Mouse (Mus musculus) kidney, embryonic 16.5 days (tissue): ENCODE data around the gene Gemin5. TPM values are rescaled to one million over a fixed set of nuclear protein-coding genes. Genes with fewer than 3 reads are reported as not detected.
"Not testable (repeated sequence)": the region's sequence is repeated elsewhere in the genome, so short reads cannot be mapped to it uniquely, and the experiment has no call there.

Experiments
- ATAC-seq: fragments of 200-750 bp; cut with Nextera tagmentation; 2 replicates; pipeline ENCODE4 v1.8.0; 2017; ENCODE audit warnings: moderate TSS enrichment; ENCODE audit not compliant: low FRiP score, low TSS enrichment
- H3K27ac ChIP-seq: fragments of 300-500 bp; sonication (generic); 2 replicates; pipeline ENCODE4 v1.5.1; 2014; ENCODE audit warnings: low read length
- H3K27me3 ChIP-seq: fragments of 300-500 bp; sonication (generic); 2 replicates; pipeline ENCODE4 v1.6.1; 2014; ENCODE audit warnings: low read length, control low read depth, mixed read lengths; ENCODE audit not compliant: insufficient read depth
- H3K36me3 ChIP-seq: fragments of 300-500 bp; sonication (generic); 2 replicates; pipeline ENCODE4 v1.6.1; 2014; ENCODE audit warnings: low read length, control low read depth, mixed read lengths; ENCODE audit not compliant: insufficient read depth
- H3K4me1 ChIP-seq: fragments of 300-500 bp; sonication (generic); 2 replicates; pipeline ENCODE4 v1.6.1; 2014; ENCODE audit warnings: low read length, control low read depth, mixed read lengths; ENCODE audit not compliant: insufficient read depth
- H3K4me2 ChIP-seq: fragments of 300-500 bp; sonication (generic); replicated peaks from 2 replicates; pipeline ENCODE4 v1.6.1; 2014; ENCODE audit warnings: low read depth, low read length
- H3K4me3 ChIP-seq: fragments of 300-500 bp; sonication (generic); 2 replicates; pipeline ENCODE4 v1.5.1; 2014; ENCODE audit warnings: mild to moderate bottlenecking, low read length
- H3K9ac ChIP-seq: fragments of 300-500 bp; sonication (generic); replicated peaks from 2 replicates; pipeline ENCODE4 v1.6.1; 2014; ENCODE audit warnings: low read length
- H3K9me3 ChIP-seq: fragments of 300-500 bp; sonication (generic); 2 replicates; pipeline ENCODE4 v1.6.1; 2016; ENCODE audit warnings: low read length, control low read depth
- whole genome bisulfite sequencing: fragments of 180-500 bp; shearing (Covaris S2); extraction: QIAGEN DNeasy Blood & Tissue Kit; methylation state at CpG from one replicate; pipeline ENCODE4 v1.1.7; 2014; 5-methylcytosine and 5-hydroxymethylcytosine counted together
- polyA plus RNA-seq: library from polyadenylated mRNA; unstranded; fragments of >200 nt; fragmentation: Nextera tagmentation; extraction: Ambion mirVana; gene quantifications from 2 replicates; pipeline ENCODE4 v1.2.1, GENCODE M21; 2015

Gene Gemin5
- 22.5 and 24.0 TPM in 2 replicates for polyA plus RNA-seq

- Histone ChIP-seq H3K4me3 (peak within 1 kb of the TSS; percentile 90), H3K4me2 (peak within 1 kb of the TSS; percentile 62), H3K9ac (peak within 1 kb of the TSS; percentile 84), H3K27ac (peak within 1 kb of the TSS; percentile 75), H3K27me3 (no peaks in the 10 kb centered on the region), H3K36me3 (peaks cover 27% of the 10 kb centered on the region), H3K4me1 (peaks cover 21% of the 10 kb centered on the region), H3K9me3 (no peaks in the 10 kb centered on the region; the same call in 1 of the 2 replicates)
- ATAC-seq: peak; percentile 83
- WGBS: under 1% methylated on average over 69 of the region's 71 CpGs
Observed at GRCm38 (mm10) chr11:58168167-58168915, at the start of gene Gemin5. Gemin5 (minus strand) TSS chr11:58168539.

- Histone ChIP-seq H3K9ac (no peak overlapping the region), H3K9me3 (no peaks in the 10 kb centered on the region), H3K27ac (no peak overlapping the region), H3K36me3 (no peaks in the 10 kb centered on the region), H3K4me3 (no peak overlapping the region), H3K4me2 (no peak overlapping the region), H3K4me1 (0 out of 2 replicates have a peak, but pooled peaks cover 4% of the 10 kb centered on the region), H3K27me3 (no peaks in the 10 kb centered on the region)
- WGBS: 82% methylated on average over 6 of the region's 6 CpGs
- ATAC-seq: no peak
Observed at GRCm38 (mm10) chr11:58216823-58217222, 48.5 kb upstream of the Gemin5 start.

DNA sequence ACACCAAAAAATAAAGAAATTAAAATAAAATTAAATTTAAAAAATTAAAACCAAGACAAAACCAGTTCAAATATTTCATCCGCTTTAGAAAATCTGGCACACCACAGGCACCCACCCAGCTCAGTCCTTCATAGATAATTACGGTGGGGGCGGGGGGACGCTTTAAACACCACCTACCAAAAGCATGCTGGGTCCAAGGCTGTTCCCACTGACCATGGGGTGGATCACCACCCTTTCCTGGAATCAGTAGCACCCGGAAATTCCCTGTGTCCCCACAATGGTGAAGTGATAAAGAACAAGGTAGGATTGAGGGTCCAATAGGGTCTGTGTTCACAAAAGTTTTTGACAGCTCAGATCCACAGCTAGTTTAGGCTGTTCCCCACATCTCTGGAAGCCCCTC is 47.5 kb upstream of the Gemin5 start:
- H3K9ac ChIP-seq: no peak overlapping the region
- ATAC-seq: no peak
- no peaks in the 10 kb centered on the region for H3K9me3 ChIP-seq
- H3K4me2 ChIP-seq: no peak overlapping the region
- WGBS: 90% methylated on average over 5 of the region's 5 CpGs
- H3K4me3 ChIP-seq: no peak overlapping the region
- H3K27me3 ChIP-seq: no peaks in the 10 kb centered on the region
- no peaks in the 10 kb centered on the region for H3K36me3 ChIP-seq
- no peak overlapping the region for H3K27ac ChIP-seq
- 0 out of 2 replicates have a peak, but pooled peaks cover 4% of the 10 kb centered on the region for H3K4me1 ChIP-seq

DNA sequence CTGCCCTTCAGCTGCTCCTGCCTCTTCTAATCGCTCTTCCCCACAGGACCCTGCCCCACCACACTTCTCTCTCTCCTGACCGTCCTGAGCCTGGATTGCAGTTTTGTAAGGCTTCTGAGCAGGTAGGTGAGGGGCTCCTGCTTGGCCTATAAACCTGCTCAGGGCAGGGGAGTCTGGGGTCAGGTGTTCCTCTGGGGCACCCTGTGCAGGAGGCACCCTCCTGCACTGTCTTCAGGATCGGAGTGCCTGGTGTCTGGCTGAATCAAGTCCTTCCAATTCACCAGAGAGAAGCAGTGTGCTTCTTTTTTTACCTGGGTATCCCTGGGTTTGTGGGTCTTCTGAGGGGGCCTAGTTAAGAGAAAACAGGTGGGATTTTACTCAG is 46.7 kb upstream of the Gemin5 start:
- not testable (repeated sequence) for H3K9ac ChIP-seq, H3K9me3 ChIP-seq
- 47% methylated on average over 1 of the region's 3 CpGs for WGBS

GRCm38 (mm10) chr11:58214391-58215048 is 46.2 kb upstream of the Gemin5 start:
- Histone ChIP-seq H3K27ac (no peak overlapping the region), H3K36me3 (no peaks in the 10 kb centered on the region), H3K9ac (peak overlapping the region; percentile 69), H3K4me3 (peak overlapping the region; percentile 54), H3K27me3 (no peaks in the 10 kb centered on the region), H3K4me2 (peak overlapping the region; percentile 63), H3K4me1 (0 out of 2 replicates have a peak, but pooled peaks cover 4% of the 10 kb centered on the region), H3K9me3 (no peaks in the 10 kb centered on the region)
- WGBS: 30% methylated on average over 16 of the region's 17 CpGs
- ATAC-seq: peak; percentile 86

More for the DNA sequence above, 46.7 kb upstream of the Gemin5 start:
- not testable (repeated sequence) for H3K27ac ChIP-seq, H3K27me3 ChIP-seq, H3K36me3 ChIP-seq, H3K4me1 ChIP-seq
- ATAC-seq: peak; percentile 58; the same call in 1 of the 2 replicates
- Histone ChIP-seq H3K4me2 (peak overlapping the region; percentile 63), H3K4me3 (peak overlapping the region; percentile 54)

DNA sequence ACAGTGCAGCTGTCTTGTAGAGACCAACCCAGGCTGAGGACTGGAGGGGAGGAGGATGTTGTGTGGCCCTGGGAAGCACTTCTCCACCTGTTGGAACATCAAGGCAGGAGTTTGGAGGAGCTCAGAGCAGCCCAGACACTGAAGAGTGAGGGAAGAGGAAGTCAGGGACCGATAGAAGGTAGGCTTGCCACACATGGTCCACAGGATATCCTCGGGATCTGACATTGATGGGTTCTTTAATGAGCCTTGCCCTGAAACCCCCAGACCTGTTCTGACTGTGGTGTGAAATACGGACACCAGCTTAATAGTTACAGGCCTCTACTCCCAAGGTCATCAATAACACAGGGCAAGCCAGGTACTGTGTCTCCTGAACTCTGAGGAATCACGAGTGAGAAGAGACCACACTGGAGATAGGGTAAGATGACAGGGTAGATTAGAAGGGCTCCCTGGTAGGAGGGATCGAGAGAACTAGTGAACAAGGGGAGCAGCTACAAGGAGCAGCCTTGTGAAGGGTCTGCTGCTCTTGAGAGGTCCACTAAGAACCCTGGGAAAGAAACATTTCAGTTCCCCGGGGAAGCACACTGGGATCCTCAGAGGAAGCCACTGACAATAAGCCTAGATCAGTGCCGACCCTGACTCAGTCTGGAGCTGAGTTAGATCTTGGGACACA is 45.5 kb upstream of the Gemin5 start:
- Histone ChIP-seq H3K4me3 (no peak overlapping the region), H3K27ac (no peak overlapping the region), H3K9ac (no peak overlapping the region), H3K4me2 (no peak overlapping the region), H3K4me1 (0 out of 2 replicates have a peak, but pooled peaks cover 4% of the 10 kb centered on the region), H3K9me3 (no peaks in the 10 kb centered on the region), H3K36me3 (no peaks in the 10 kb centered on the region), H3K27me3 (no peaks in the 10 kb centered on the region)
- ATAC-seq: no peak
- WGBS: 82% methylated on average over 7 of the region's 7 CpGs

DNA sequence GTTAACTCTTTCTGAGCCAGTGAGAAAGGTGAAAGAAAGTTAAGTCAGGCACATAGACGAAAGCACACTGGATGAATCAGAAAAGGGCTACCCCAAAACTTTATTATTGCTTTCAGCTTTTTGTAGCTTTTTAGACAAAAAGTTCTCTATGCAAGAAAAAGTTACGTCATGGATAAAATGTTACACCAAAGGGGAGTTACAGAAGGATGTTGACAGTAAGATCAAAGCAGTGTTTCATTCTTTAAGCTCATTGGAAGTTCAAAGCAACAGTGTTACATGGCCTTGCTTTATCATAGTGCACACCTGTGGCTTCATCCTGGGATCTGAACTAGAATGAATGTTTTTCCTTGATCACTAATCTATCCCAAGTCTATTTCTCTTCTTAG is 43.3 kb upstream of the Gemin5 start:
- no peak for ATAC-seq
- no peak overlapping the region for H3K4me2 ChIP-seq
- WGBS: 27% methylated on average over 2 of the region's 2 CpGs
- H3K9ac ChIP-seq: no peak overlapping the region
- no peak overlapping the region for H3K27ac ChIP-seq
- no peak overlapping the region for H3K4me3 ChIP-seq
- no peaks in the 10 kb centered on the region for H3K9me3 ChIP-seq
- no peaks in the 10 kb centered on the region for H3K27me3 ChIP-seq
- H3K4me1 ChIP-seq: 0 out of 2 replicates have a peak, but pooled peaks cover 4% of the 10 kb centered on the region
- no peaks in the 10 kb centered on the region for H3K36me3 ChIP-seq

- H3K4me3 ChIP-seq: no peak overlapping the region
- no peak overlapping the region for H3K9ac ChIP-seq
- no peak overlapping the region for H3K4me2 ChIP-seq
- 24% methylated on average over 9 of the region's 9 CpGs for WGBS
- no peaks in the 10 kb centered on the region for H3K27me3 ChIP-seq
- H3K36me3 ChIP-seq: no peaks in the 10 kb centered on the region
- no peak overlapping the region for H3K27ac ChIP-seq
- ATAC-seq: 0 out of 2 replicates have a peak, but pooled peaks have one; percentile 24
- H3K9me3 ChIP-seq: no peaks in the 10 kb centered on the region
- 0 out of 2 replicates have a peak, but pooled peaks cover 4% of the 10 kb centered on the region for H3K4me1 ChIP-seq
Observed at GRCm38 (mm10) chr11:58211062-58211681, 42.8 kb upstream of the Gemin5 start.

DNA sequence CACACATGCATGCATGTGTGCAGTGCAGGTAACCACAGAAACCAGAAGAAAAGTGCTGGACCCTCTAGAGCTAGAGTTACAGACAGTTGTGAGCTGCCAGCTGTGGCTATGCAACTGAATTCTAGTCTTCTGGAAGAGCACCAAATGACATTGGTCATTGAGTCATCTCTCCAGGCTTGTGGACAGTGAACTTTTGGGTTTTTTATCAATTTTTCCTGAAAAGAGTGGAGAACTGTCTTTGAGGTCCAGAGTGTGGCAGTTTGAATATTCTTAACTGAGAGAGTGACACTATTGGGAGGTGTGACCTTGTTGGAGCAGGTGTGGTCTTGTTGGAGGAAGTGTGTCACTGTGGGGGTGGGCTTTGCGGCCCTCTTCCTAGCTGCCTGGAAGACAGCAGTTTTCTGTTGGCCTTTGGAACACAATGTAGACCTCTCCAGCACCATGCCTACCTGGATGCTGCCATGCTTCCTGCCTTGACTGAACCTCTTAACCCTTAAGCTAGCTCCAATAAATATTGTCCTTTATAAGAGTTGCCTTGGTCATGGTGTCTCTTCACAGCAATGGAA is 42.1 kb upstream of the Gemin5 start:
- H3K4me1 ChIP-seq: 0 out of 2 replicates have a peak, but pooled peaks cover 4% of the 10 kb centered on the region
- no peak overlapping the region for H3K9ac ChIP-seq
- no peak overlapping the region for H3K27ac ChIP-seq
- H3K27me3 ChIP-seq: no peaks in the 10 kb centered on the region
- H3K36me3 ChIP-seq: no peaks in the 10 kb centered on the region
- no peak for ATAC-seq
- 96% methylated on average over 1 of the region's 1 CpGs for WGBS
- H3K4me3 ChIP-seq: no peak overlapping the region
- no peak overlapping the region for H3K4me2 ChIP-seq
- H3K9me3 ChIP-seq: no peaks in the 10 kb centered on the region
